Mouse (Mus musculus): ENCODE results near the gene Syn1. TPM values are rescaled to one million over a fixed set of nuclear protein-coding genes. Genes with fewer than 3 reads are reported as not detected.
A peak's percentile ranks its signal among the peaks of the same experiment; 100 is the strongest.

Syn1 gene
- polyA plus RNA-seq, 1 experiment from 2014 or later, result 0.20 TPM

DNA sequence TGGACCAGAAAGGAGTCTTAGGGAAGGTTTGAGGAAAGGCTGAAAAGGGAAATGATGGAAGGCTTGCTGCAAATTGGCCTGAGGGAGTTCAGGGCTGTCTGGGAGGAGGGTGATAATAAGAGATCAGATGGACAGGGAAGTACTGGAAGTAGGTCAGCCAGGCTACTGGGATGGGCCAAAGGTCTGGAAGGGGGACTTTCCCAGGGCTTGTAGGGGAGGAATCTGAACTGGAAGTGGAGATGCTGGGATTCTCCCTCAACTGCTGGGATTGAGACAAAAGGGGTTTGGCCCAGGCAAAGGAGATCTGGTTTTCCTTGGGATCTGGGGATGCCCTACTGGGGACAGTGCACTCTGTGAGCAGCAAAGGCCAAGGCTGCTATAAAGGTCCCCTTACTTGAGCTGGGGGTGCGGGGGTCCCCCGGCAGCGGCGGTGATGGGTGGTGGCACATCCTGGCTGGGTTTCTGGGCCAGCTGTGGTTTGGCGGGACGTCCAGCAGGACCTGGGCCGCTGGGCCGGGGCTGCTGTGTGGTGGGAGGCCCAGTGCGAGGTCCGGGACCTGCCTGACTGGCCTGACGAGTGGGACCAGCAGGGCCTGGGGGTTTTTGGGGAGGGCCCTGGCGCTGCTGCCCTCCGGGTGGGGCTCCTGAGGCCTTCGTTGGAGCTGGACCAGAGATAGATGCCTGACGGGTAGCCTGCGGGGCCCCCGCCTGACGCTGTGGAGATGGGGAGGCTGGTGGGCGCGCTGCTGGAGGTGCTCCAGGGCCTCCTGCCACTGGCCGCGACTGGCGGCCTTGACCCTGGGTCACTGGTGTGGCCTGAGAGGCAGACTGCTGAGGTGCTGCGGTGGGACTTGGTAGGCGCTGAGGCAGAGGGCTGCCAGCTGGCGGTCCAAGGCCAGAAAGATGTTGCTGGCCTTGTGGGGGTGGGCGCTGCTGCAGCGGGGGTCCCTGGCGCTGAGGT is 58.4 kb downstream of the Syn1 start:
- Histone ChIP-seq H3K4me2 (peak overlapping the region; percentile 13; the same call in 1 of the 2 replicates), H3K27me3 (no peaks in the 10 kb centered on the region), H3K4me3 (replicated peaks) (no peak overlapping the region), H3K9me3 (no peaks in the 10 kb centered on the region), H3K9ac (replicated peaks) (no peak overlapping the region; the same call in 1 of the 2 replicates), H3K36me3 (peaks cover 4% of the 10 kb centered on the region; the same call in 1 of the 2 replicates), H3K4me1 (replicated peaks) (peaks cover 7% of the 10 kb centered on the region), H3K27ac (no peak overlapping the region)
- WGBS, result 45% methylated on average over 24 of the region's 29 CpGs
- ATAC-seq (ENCODE audit: insufficient number of reproducible peaks, insufficient read depth, low FRiP score, low TSS enrichment, low read depth), result 0 out of 2 replicates have a peak, but pooled peaks have one; percentile 31

DNA sequence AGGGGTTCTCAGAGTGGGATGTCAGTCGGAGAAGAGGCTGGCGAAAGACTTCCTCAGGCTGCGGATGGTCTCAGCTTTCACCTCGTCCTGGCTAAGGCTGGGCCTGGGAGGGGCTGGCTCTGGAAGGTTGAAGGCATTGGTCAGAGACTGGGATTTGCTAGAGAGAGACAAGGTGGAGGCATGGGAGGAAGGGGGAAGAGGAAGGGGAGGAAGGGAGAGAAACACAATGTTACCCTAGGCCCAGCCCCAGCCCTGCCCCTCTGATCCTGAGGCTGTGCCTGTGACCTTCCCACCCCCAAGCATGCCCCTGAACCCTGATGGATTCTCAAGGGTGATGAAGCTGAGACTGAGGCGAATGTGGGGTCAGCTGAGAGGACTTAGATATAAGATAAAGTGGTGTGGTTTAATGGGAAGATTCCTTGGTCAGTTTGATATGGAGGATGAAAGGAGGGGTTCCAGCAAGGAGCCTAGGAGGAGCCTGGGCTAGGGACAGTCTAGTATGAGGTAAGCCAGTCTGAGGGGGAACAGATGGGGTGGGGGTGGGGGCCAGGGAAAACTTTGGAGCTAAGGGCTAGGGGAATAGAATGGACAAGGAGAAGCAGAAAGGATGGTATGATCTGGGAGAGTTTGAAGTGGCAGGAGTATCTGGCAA is 59.2 kb downstream of the Syn1 start:
- ATAC-seq (ENCODE audit: insufficient number of reproducible peaks, insufficient read depth, low FRiP score, low TSS enrichment, low read depth), result no peak
- Histone ChIP-seq H3K4me2 (no peak overlapping the region), H3K9me3 (no peaks in the 10 kb centered on the region), H3K27me3 (no peaks in the 10 kb centered on the region), H3K4me3 (replicated peaks) (no peak overlapping the region), H3K36me3 (peaks cover 11% of the 10 kb centered on the region; the same call in 1 of the 2 replicates), H3K9ac (replicated peaks) (no peak overlapping the region), H3K4me1 (replicated peaks) (peaks cover 7% of the 10 kb centered on the region), H3K27ac (no peak overlapping the region)
- WGBS, result 41% methylated on average over 5 of the region's 5 CpGs

DNA sequence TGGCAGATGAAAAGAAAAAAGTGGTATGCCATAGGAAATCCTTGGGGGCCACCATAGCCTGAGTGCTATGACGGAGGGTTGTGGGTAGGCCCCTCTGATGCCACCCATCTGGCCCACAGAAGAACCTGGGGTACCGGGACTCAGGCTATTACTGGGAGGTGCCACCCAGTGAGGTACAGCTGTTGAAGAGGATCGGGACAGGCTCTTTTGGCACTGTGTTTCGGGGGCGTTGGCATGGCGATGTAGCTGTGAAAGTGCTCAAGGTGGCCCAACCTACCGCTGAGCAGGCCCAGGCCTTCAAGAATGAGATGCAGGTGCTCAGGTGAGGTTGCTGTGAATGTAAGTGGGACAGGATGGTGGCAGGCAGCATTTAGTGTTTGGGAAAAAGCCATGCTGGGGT is 67.0 kb downstream of the Syn1 start:
- 95% methylated on average over 7 of the region's 7 CpGs for WGBS
- H3K9me3 ChIP-seq, result no peaks in the 10 kb centered on the region
- peaks cover 45% of the 10 kb centered on the region for H3K36me3 ChIP-seq

DNA sequence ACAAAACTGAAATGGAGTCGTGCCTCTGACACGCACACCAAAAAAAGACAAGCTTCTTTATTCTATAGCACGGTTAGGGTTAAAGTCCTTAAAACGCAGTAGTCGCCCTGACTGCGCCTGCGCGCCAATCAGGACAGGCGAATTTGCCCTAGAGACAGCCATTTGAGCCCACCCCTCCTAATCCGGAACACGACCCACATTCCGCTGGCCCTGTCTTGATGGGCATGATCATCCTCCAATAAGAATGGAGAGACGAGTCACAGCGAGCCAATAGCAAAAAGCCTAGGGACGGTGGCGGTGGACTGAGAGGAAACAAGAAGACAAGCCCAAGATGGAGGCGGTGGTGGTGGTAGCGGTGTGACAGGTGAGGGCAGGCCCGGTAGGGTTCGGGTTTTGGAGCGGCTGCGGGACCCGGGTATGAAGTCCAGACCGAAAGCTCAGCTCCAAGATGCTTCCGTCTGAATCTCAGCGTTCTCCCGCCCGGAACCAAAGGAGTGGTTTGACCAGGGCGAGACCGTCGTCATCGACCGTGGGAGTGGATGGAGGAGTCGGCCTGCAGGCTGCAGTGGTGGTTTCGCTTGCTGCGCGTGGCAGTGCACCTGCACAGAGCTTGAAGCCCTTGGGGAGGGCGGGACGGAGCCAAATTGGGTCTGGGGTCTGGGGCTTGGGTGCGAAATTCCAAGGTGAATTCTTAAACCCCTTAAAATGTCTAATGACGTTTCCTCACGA is 72.4 kb downstream of the Syn1 start:
- Histone ChIP-seq H3K36me3 (peaks cover 19% of the 10 kb centered on the region), H3K27me3 (no peaks in the 10 kb centered on the region), H3K4me1 (replicated peaks) (0 out of 2 replicates have a peak, but pooled peaks cover 7% of the 10 kb centered on the region), H3K4me3 (replicated peaks) (peak overlapping the region; percentile 59), H3K27ac (peak overlapping the region; percentile 78), H3K9me3 (no peaks in the 10 kb centered on the region), H3K9ac (replicated peaks) (peak overlapping the region; percentile 66), H3K4me2 (peak overlapping the region; percentile 61)
- ATAC-seq (ENCODE audit: insufficient number of reproducible peaks, insufficient read depth, low FRiP score, low TSS enrichment, low read depth), result peak; percentile 97
- 19% methylated on average over 42 of the region's 42 CpGs for whole genome bisulfite sequencing

More for the DNA sequence above, 67.0 kb downstream of the Syn1 start:
- ATAC-seq (ENCODE audit: insufficient number of reproducible peaks, insufficient read depth, low FRiP score, low TSS enrichment, low read depth), result no peak
- Histone ChIP-seq H3K27ac (no peak overlapping the region), H3K27me3 (no peaks in the 10 kb centered on the region), H3K4me3 (replicated peaks) (no peak overlapping the region), H3K4me2 (no peak overlapping the region), H3K4me1 (replicated peaks) (0 out of 2 replicates have a peak, but pooled peaks cover 7% of the 10 kb centered on the region), H3K9ac (replicated peaks) (no peak overlapping the region)

DNA sequence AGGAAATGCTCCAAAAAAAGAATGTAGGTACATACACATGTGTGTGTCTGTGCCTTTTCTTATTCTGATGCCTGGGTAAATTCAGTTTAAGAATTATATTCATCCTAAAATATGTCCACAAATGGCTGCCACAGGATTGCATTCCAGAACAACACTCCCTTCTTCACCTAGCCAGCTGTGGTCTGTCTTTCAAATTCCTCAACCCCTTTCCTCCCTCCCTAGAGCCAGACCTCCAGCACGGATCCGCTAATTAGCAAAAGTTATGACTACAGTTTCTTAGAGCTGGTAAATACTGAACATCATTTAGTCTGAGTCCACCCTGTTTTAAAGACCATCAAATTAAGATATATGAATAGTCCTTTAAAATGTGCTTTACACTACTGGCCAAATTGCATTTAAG is 73.0 kb downstream of the Syn1 start:
- Histone ChIP-seq H3K4me1 (replicated peaks) (0 out of 2 replicates have a peak, but pooled peaks cover 7% of the 10 kb centered on the region), H3K27ac (peak overlapping the region; percentile 78), H3K9me3 (no peaks in the 10 kb centered on the region), H3K4me2 (peak overlapping the region; percentile 37), H3K4me3 (replicated peaks) (peak overlapping the region; percentile 59; the same call in 1 of the 2 replicates), H3K27me3 (no peaks in the 10 kb centered on the region), H3K36me3 (peaks cover 14% of the 10 kb centered on the region; the same call in 1 of the 2 replicates), H3K9ac (replicated peaks) (no peak overlapping the region)
- ATAC-seq (ENCODE audit: insufficient number of reproducible peaks, insufficient read depth, low FRiP score, low TSS enrichment, low read depth), result 0 out of 2 replicates have a peak, but pooled peaks have one; percentile 16
- 20% methylated on average over 2 of the region's 2 CpGs for WGBS

DNA sequence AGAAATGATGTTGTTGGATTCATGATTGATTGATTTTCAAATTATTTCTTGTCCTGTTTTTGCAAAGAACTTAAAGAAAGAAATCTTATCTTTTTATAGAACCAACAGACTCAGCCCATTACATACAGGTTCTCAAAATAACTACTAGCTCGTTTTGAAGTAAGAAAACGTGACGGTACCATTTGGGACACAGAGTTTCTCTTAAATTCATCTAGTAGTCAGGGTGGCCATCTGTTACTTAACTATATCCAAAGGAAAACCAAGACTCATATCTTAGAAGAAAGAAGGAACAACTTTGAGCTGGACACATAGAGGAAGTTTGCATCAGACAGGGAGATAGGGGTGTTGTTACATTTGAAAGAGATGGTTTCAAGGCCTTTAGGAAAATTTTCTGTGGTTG is 73.6 kb downstream of the Syn1 start:
- Histone ChIP-seq H3K9ac (replicated peaks) (no peak overlapping the region), H3K27ac (no peak overlapping the region), H3K27me3 (no peaks in the 10 kb centered on the region), H3K4me3 (replicated peaks) (no peak overlapping the region), H3K4me2 (no peak overlapping the region), H3K9me3 (no peaks in the 10 kb centered on the region), H3K4me1 (replicated peaks) (0 out of 2 replicates have a peak, but pooled peaks cover 7% of the 10 kb centered on the region), H3K36me3 (peaks cover 14% of the 10 kb centered on the region; the same call in 1 of the 2 replicates)
- no peak for ATAC-seq (ENCODE audit: insufficient number of reproducible peaks, insufficient read depth, low FRiP score, low TSS enrichment, low read depth)
- WGBS, result 94% methylated on average over 3 of the region's 3 CpGs

DNA sequence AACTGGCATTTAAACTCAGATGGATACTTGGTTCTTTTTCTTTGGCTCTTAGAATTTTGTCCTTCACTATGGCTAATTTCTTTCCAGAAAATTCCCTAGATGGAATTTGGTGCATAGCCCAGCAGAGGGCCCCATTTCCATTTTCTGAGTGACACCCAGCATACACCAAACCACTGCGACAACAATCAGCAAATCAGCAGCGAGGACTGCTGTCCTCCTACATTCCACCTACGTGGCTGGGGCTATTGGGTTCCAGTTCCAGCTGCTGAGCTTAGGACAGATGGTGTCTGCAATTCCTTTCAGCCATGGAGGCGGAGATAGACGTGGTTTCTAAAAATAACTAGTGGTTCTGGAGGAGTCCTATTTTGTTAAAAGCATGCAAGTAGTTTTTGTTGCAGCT is 91.9 kb downstream of the Syn1 start:
- H3K4me1 ChIP-seq (replicated peaks), result no peaks in the 10 kb centered on the region
- 0 out of 2 replicates have a peak, but pooled peaks have one; percentile 56 for ATAC-seq (ENCODE audit: insufficient number of reproducible peaks, insufficient read depth, low FRiP score, low TSS enrichment, low read depth)
- no peak overlapping the region for H3K4me2 ChIP-seq
- H3K27me3 ChIP-seq, result no peaks in the 10 kb centered on the region
- H3K36me3 ChIP-seq, result no peaks in the 10 kb centered on the region
- no peak overlapping the region for H3K4me3 ChIP-seq (replicated peaks)
- H3K9ac ChIP-seq (replicated peaks), result no peak overlapping the region
- 34% methylated on average over 5 of the region's 5 CpGs for WGBS
- H3K9me3 ChIP-seq, result no peaks in the 10 kb centered on the region
- H3K27ac ChIP-seq, result no peak overlapping the region

DNA sequence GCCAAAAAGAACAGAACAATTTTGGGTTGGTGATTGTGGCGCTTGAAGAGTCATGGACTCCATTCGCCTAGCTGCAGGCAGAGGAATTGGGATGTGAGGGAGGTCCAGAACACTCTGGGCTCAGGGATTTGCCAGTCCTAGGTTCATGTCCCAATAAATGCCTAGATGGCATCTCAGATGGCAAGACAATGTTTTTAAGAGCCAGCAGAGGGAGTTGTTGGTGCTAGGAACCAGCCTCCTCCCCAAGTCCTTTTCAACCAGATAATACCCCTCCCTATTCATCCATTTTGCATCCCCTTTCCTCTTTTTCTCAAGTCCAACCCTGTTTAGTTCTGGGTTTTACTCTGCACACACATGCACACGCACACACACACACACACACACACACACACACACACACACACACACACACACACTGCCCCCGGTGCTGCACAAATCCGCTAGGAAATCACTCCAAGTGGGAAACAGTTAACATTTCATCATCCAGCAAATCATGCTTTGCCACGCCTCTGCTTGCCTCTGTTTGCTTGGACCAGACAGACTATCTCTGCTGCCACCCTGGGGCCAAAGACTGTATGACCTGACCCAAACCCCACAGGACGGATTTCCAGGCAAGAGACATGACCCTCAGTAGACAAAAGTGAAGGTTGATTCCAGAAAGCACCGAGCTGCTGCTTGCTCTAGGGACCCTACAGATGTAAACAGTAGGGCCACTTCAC is 100.9 kb downstream of the Syn1 start:
- Histone ChIP-seq H3K4me3 (replicated peaks) (peak overlapping the region; percentile 29), H3K4me2 (peak overlapping the region; percentile 54), H3K27ac (peak overlapping the region; percentile 56; the same call in 1 of the 2 replicates), H3K36me3 (no peaks in the 10 kb centered on the region), H3K27me3 (no peaks in the 10 kb centered on the region), H3K4me1 (replicated peaks) (no peaks in the 10 kb centered on the region), H3K9ac (replicated peaks) (0 out of 2 replicates have a peak overlapping the region, but pooled peaks have one; percentile 40), H3K9me3 (no peaks in the 10 kb centered on the region)
- 43% methylated on average over 7 of the region's 8 CpGs for WGBS
- 0 out of 2 replicates have a peak, but pooled peaks have one; percentile 62 for ATAC-seq (ENCODE audit: insufficient number of reproducible peaks, insufficient read depth, low FRiP score, low TSS enrichment, low read depth)

DNA sequence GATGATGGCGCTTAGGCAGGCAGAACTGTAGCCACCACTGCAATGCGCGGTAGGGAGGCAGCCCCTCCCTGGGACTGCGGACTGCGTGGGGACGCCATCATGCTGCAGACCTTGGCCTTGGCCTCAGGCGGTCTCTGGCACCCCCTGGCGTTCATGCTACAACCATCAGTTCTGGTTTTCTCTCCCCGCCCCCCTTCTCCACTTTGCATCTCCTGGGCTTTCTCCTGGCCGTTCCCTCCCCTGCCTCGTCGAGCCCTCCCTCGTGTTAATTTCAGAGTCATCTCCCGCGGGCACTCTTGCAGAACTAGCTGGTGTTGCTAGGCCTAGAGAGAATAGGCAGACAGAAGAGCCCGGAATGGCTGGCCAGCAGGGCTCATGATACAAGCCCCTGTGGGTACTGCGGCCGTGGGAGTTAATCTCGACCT is 101.6 kb downstream of the Syn1 start:
- Histone ChIP-seq H3K9me3 (no peaks in the 10 kb centered on the region), H3K27me3 (no peaks in the 10 kb centered on the region), H3K4me3 (replicated peaks) (peak overlapping the region; percentile 29), H3K36me3 (no peaks in the 10 kb centered on the region), H3K27ac (peak overlapping the region; percentile 56; the same call in 1 of the 2 replicates), H3K4me1 (replicated peaks) (no peaks in the 10 kb centered on the region), H3K9ac (replicated peaks) (0 out of 2 replicates have a peak overlapping the region, but pooled peaks have one; percentile 40), H3K4me2 (peak overlapping the region; percentile 54)
- WGBS, result 27% methylated on average over 18 of the region's 19 CpGs
- peak; percentile 89 for ATAC-seq (ENCODE audit: insufficient number of reproducible peaks, insufficient read depth, low FRiP score, low TSS enrichment, low read depth)

DNA sequence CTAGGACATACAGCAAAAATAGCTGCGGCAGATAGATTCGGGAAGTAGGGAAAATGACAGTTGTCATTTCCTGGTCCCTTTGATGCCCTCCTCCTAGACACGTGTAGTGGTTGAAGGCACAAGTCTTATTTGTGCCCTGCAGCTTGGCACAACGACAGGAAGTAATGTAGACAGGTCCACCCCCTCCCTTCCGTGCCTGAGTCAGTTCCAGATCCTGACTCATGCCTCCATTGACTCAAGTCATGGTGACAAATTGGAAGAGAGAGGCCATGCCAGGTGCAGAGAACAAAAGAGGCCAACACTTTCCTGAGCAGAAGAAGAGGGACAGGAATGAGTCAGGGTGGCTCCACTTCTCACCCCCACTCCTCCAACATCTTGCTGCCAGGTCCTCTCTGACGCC is 103.8 kb downstream of the Syn1 start:
- Histone ChIP-seq H3K4me2 (no peak overlapping the region), H3K4me3 (replicated peaks) (no peak overlapping the region), H3K9me3 (no peaks in the 10 kb centered on the region), H3K36me3 (no peaks in the 10 kb centered on the region), H3K4me1 (replicated peaks) (no peaks in the 10 kb centered on the region), H3K9ac (replicated peaks) (no peak overlapping the region), H3K27me3 (no peaks in the 10 kb centered on the region), H3K27ac (no peak overlapping the region)
- WGBS, result 65% methylated on average over 6 of the region's 6 CpGs
- ATAC-seq (ENCODE audit: insufficient number of reproducible peaks, insufficient read depth, low FRiP score, low TSS enrichment, low read depth), result no peak
